Mouse (Mus musculus) inflammation-experienced regulatory T-cells, adult 16 weeks (primary cell): ENCODE results near the gene Rps6ka1. TPM values are rescaled to one million over a fixed set of nuclear protein-coding genes. Genes with fewer than 3 reads are reported as not detected.

Source experiments
- polyA plus RNA-seq: library from polyadenylated mRNA; unstranded; fragments of 100-300 nt; shearing (Covaris generic); gene quantifications from one replicate; pipeline ENCODE4 v1.2.1, GENCODE M21; 2017

Gene Rps6ka1
- 297 TPM for polyA plus RNA-seq

GRCm38 (mm10) chr4:133887672-133888453 lies at the start of gene Rps6ka1:
TSS of gene Rps6ka1 (minus strand) at chr4:133887797.

Other genes starting within 250 kb of the Rps6ka1 start
- gene Zdhhc18, start 237.6 kb downstream of the Rps6ka1 start, polyA plus RNA-seq: 18.1 TPM
- 36.7 TPM for gene Pigv, start 215.2 kb downstream of the Rps6ka1 start, polyA plus RNA-seq
- 32.1 TPM for gene Arid1a, start 131.0 kb downstream of the Rps6ka1 start, polyA plus RNA-seq
- gene Hmgn2, start 80.9 kb upstream of the Rps6ka1 start, polyA plus RNA-seq: 425 TPM
- 39.1 TPM for gene Dhdds, start 113.1 kb upstream of the Rps6ka1 start, polyA plus RNA-seq
- gene Lin28a, start 131.0 kb upstream of the Rps6ka1 start, polyA plus RNA-seq: not detected
- 2.5 TPM for gene Zfp683, start 166.0 kb upstream of the Rps6ka1 start, polyA plus RNA-seq
- gene Crybg2, start 173.0 kb upstream of the Rps6ka1 start, polyA plus RNA-seq: 18.3 TPM
- 2,675 TPM for gene Cd52, start 207.3 kb upstream of the Rps6ka1 start, polyA plus RNA-seq
- gene Ubxn11, start 214.8 kb upstream of the Rps6ka1 start, polyA plus RNA-seq: 48.4 TPM
- gene Sh3bgrl3, start 241.0 kb upstream of the Rps6ka1 start, polyA plus RNA-seq: 1,409 TPM